Mouse (Mus musculus) heart, adult 8-10 months (tissue): ENCODE measurements around the gene Ptma. TPM values are rescaled to one million over a fixed set of nuclear protein-coding genes. Genes with fewer than 3 reads are reported as not detected.
"Not testable (repeated sequence)": the region's sequence is repeated elsewhere in the genome, so short reads cannot be mapped to it uniquely, and the experiment has no call there.

Experiments used
- DNase-seq: peaks from one replicate; pipeline ENCODE4 v3.0.0; 2022; ENCODE audit warnings: low spot score
- total RNA-seq, 4 experiments: library from RNA; stranded (reverse); gene quantifications; 2 replicates each; pipeline ENCODE4 v1.2.4; 2022

The Ptma gene
- total RNA-seq, 4 experiments from 2014 or later: 183 to 230 (median 211) TPM

DNA sequence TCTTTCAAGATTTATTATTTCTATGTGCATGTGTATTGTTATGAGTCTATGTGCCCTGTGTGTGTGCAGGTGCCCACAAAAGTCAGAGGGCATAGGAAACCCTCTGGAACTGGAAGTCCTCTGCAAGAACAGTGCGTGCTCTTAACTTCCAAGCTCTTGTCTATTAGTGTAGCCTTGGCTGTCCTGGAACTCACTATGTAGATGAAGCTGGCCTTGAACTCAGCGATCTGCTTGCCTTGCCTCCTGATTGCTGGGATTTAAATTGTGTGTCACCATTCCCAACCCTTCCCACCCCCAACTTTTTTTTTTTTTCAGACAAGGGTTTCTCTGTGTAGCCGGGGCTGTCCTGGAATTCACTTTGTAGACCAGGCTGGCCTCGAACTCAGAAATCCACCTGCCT lies 30.2 kb upstream of the Ptma start:
- DNase-seq: no peak

DNA sequence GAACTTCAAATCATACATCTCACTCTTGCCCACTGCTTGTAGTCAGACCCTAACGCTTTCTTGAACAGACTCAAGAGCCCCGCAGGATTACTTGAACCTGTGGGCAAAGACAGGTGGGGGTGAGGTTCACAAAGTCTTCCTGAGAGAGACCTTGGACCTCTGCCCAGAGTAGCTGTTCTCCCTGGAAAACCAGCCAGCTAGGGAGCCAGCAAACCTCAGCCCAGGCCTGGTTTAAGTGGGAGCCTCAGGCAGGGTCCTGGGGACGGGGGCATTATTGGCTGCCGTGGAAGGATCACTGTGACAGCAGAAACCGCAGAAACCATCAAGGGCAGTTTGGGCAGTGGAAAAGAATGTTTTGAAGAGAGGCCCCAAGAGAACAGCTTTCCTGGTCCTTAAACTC lies 29.2 kb upstream of the Ptma start:
- no peak for DNase-seq

DNA sequence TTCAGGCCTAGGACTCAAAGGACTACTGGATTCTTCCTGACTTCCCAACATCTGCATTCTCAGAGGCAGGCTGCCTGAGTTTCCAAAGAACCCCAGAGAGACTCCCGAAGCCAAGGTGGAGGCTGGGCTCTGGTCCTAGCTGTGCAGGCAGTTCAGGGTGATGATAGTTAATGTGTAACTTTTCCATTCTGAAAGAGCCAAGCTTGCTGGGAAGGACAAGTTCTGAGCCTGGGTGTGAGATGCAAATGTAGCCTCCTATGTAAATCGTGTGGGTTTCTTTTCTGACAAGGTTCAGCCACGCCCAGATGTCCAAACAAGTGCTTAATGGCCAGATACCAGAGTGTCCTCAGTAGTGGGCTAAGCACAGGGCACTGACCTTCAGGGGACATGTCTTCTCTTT lies 28.5 kb upstream of the Ptma start:
- DNase-seq: no peak

DNA sequence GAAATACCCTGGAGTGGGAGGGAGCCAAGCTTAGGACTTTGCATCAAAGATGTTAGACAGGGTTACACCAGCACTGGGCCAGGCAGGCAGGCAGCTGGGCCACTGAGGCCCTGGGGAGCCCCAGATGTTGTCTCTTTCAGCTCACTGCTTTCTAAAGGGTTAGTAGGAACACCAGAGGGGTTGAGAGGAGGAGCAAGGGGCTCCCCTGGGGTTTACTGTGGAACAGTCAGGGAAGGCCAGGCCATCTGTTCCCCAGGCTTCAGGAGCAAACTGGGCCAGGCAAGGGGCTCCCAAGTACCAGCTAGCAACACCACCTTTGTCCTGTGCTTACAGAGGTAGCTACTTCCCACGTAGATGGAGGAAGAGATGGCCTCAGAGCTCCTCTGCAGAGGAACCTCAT lies 27.9 kb upstream of the Ptma start:
- peak; percentile 35 for DNase-seq

DNA sequence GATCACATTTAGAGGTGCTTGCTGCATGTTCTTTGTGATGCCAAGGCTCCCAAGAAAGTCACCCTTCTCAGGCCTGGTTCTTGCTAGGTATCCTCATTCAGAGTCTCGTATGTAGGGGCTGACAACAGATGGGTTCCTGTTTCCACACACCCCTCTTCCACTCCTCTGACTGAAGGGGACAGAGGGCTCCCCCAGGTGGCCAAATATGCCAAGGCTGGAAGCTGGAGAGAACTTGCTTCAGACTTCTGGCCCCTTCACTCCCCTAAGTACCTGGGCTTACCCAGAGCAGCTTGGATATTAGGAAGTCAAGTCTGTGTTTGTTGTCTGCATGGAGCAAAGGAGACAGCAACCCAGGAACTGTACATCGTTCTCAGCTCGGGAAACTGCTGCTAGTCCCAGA lies 26.6 kb upstream of the Ptma start:
- peak; percentile 58 for DNase-seq

DNA sequence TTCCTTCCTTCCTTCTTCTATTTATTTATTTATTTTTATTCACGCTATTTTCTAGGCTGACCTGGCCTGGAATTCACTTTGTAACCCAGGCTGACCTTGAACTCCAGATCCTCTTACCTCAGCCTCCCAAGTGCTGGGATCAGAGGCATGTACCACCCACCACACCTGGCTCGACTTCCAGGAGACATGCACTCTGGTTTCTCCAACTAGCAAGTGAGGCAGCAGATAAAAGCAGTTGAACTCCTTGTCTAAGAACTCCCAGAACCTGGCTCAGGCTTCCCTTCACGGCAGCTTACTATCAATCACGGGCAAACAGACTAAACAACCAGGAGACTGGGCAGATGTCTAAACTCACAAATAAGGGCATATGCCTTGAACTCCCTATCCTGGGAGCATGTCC lies 25.8 kb upstream of the Ptma start:
- DNase-seq: no peak

DNA sequence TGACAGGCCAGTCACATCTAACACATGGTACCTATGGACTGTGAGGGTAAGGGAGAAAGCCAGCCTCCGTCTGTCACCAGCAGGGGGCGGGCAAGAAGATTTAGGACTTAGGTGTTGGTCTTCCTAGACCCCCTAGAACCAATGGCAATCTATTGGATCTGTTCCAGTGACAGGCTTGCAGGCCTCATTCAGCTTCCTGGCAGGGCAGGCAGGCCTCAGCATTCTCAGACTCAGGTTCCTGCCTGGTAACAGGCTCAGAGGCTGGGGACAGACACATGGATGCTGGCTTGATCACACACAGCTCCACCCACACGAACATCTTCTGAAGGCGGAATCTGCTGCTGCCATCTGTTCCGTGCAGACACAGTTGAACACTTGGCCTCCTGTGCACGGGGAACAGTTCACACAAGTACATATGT lies 25.4 kb upstream of the Ptma start:
- peak; percentile 51 for DNase-seq

DNA sequence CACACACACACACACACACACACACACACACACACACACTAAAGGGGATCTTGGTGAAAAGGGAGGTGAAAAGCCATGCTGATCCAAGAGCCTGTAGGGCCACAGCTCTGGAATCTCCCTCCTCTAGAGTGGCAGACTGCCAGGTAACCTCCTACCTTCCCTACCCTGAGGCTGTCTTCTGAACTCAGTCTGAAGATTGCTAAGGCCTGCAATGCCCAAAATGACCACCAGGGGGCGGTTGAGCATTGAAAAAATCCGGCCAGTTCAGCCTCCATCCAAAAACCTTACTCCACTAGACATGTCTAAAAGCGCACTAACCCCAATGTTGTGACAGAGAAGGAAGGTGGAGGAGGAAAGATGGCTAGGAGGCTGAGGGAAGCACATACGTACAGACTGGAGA lies 25.0 kb upstream of the Ptma start:
- DNase-seq: peak; percentile 95

DNA sequence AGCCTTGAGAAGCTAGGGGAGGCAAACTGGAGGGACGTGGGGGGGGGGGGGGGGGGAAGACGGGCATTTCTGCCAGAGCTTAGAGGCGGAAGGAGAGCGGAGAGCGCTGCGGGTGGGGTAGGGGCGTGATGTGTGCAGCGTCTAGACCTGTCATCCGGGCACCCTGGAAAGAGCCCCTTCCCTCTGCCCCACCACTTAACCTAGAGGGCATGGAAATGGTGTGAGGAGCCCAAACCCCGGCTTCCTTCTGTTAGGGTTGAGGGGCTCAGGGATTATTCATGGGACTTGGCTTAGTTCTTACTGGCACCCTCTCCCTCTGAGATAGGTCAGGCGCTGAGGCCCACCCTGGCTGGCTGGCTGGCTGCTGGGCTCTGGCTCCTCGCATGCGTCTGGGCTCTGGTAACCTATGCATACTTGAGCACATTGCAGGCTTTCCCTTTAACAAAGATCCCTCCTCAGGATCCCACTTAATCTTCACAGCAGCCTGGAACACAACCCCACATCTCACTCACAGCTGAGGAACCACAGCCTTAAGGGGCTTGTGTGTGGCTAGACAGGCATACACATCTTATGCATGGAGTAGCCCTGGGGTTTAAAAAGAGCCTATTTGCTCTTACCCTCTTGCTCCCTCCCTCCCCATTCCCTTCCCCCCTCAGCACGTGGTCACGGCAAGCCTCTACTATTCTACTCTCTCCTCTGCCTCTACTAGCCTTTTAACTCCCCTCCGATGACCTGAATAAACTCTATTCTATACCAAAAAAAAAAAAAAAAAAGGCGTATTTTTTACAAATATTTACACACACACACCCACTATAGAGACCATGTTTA lies 24.1 kb upstream of the Ptma start:
- no peak for DNase-seq

DNA sequence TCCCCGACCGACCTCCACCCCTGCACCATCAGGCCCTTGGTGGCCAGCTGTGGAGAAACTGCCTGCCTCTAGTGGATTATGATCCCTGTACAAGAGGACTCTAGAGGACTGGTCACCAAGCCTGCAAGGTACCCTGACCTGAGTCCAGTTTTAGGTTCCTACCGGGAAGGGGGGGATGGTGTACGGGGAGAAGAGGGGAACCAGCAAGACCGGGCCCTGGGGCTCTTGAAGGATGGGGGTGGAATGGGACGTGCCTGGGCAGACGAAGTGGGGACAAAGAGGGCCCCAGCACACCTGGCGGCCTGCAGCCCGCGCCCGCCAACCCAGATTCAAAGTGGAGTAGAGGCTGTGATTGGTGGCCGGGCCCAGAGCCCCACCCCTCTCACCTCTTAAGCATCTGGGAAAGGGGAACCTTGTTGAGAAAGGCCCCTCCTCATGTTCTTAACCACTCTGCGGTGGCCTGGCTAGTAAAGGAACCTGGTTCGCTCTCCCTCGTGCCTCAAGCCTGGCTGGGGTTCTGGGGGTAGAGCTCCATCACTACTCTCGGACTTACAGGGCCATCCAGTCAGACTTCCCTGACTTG lies 23.3 kb upstream of the Ptma start:
- DNase-seq: no peak

DNA sequence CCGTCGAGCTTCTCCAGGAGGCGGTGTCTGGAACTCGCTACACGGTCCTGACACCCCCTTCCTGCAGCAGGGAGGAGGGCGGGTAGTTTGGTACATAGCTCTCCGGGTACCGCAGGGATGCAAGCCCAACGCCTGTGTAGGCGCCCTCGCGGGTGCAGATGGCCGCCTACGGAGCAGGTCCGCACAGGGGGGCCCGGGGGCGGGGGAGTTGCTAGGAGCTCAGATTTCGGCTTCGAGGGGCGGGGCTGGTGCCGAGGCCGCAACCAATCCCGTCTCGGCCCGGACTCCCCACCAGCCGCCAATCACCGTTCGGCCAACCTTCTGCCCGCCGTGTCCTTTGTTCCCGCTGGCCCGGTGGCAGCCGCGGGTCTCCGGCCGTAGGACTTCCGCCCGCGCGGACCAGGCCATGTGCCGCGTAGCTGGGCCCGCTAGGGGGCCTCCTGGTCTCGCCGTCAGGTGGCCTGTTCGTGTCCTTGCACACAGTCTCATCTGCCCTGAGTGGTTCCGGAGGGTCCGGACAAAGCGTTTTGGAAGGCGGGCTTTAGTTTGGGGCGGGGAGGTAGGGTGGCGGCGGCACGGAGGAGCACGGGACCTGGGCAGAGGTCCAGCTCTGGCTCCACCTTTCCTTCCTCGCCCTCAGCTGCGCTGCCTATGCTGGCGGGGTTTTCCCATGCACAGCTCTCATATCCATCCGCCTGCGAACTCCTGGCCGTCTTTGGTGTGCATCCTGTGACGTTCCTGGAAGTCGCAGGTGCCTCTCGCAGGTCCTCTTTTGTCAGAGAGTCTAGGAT lies 22.4 kb upstream of the Ptma start:
- DNase-seq: peak; percentile 94

DNA sequence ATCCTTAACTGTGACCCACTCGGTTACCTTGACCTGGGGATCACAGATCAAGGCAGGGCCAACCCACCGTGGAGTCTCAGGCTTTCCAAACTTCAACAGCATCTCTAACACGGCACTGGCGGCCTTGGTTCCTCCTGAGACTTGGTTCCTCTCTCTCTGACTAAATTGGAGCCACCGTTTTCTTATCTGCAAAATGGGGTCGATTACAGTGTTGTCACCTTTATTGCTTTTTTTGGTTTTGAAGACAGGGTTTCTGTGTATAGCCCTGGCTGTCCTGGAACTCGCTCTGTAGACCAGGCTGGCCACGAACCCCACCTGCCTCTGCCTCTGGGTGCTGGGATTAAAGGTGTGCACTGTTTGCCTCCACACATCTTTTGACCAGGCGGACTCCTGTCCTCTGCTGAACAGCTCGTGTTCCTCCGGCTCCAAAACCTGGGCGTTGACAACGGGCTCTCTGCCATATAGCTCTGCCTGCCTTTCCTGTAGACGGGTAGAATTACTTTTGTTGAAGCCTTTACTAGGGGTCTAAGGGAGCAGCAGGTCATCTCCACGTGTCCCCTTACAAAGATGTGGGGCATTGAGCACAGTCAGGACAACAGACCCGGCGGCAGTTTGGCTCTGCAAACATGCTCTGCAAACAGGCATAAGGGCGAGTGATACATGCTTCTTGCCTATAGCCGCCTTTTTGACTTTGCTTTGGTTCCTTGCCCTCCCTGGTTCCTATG lies 21.7 kb upstream of the Ptma start:
- DNase-seq: no peak

DNA sequence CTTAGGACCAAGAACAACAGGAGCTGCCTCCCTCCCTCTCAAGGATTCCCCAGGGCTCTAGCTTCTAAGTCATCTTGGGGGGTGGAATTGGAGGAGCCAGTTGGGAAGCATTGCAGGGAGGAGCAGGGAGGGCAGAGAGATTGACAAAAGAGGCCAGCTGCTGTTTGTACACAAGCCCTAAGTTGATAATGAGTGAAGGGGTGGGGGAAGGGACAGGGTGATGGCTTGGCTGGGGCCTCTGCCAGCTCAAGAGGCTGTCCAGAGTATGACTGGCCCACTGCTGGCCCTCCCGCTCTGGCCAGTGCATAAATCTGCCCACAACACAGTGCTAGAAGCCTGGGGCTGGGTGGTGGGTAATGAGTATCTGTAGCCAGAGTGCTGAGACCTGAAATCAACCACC lies 21.1 kb upstream of the Ptma start:
- peak; percentile 36 for DNase-seq

DNA sequence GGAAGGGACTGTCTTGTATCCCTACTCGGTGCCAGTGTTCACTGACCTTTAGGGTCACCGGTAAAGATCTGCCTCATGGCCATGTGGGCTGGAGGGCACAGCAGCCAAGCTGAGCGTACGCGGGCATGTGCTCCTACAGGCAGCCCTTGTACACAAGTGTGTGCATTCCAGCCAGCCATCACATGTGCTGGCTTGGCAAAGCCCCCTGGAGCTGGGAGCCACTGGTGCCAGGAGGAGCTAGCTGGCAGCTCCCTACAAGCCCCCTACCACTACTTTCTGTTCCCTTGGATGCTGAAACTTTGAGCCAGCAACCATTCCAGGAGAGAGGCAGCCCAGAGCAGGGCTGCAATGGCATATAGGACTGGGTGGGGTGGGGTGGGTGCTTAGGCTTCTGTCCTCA lies 20.1 kb upstream of the Ptma start:
- no peak for DNase-seq

DNA sequence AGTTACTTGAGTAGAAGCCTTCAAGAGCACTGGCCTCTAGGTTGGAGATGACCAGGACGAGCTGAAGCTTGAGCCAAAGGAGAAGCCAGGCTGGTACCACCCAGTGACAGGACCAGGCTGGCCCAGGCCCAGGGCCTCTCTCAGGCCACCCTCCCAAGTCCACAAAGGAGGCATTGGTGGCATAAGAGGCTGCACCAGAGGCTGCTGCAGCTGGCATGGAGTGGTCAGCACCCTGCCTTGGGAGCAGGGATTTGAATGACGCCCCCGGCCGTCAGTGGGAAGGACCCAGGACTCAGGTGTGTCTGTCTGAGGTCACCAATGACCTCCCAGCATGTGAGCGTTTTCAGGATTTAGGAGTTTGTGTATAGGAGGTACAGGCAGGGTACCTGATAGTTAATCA lies 18.7 kb upstream of the Ptma start:
- DNase-seq: no peak

DNA sequence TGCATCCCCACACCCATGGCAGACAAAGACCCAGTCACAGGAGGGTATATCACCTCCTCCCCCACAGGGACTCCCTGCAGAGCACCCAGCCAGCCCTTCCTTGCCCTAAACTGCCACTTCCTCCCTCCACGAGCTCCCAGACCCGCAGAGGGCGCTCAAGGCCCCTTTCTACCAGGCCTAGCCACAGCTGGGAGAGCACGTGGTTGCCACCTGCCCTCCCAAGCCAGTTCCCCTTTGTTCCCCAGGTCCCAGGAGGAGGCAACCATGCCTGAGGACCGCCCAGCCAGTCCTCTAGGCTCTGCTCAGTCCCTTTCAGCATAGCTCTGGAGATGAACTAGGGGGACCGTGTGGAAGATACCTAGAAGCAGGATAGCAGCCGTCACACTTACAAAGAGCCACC lies 17.1 kb upstream of the Ptma start:
- peak; percentile 79 for DNase-seq

DNA sequence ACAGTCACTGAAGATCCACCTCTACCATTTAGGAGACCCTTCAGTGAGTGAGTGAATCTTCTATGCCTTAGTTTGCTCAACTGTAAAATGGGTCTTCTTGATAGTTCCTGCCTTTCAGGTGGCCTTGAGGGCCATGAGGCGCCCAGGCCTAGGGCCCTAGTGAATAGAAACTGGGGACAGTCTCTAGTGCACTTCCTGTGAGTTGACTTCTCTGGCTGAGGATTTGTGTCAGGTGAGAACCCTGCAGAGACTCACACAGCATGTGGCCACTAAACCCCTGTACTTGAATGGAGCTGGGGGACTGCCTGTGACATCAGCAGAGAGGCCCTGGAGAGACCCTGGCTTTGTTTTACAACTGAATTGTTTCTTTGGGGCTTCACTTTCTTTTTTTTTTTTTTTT lies 16.3 kb upstream of the Ptma start:
- DNase-seq: no peak

DNA sequence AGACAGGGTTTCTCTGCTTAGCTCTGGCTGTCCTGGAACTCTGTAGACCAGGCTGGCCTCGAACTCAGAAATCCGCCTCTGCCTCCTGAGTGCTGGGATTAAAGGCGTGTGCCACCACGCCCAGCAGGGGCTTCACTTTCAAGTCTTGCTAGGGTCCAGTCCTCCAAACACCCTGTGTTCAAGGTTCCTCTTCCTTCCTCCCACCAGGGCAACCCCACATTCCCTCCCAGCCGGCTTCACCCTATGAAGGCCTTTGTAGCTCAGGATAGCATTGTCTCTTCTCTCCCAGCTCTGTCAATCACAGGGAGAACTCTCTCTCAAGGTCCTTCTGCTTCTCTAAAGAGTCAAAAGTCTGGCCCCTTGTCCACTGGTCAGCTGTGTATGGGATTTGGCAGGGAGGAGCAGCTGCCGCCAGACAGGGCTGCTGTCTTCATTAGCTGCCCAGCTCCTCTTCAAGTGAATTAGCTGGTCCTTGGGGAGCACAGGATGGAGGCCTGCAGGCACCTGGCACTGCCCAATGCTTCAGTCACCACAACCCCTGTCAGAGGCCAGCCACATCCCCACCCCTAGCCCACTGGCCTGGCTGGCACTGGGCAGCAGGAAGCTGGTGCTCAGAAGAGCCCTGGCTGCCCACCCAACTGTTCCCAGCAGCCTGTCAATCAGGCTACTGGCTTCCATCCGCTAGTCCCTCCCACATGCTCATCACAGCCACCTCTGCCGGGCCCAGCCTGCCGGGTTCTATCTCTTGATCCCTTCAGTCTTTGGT lies 15.7 kb upstream of the Ptma start:
- DNase-seq: no peak

DNA sequence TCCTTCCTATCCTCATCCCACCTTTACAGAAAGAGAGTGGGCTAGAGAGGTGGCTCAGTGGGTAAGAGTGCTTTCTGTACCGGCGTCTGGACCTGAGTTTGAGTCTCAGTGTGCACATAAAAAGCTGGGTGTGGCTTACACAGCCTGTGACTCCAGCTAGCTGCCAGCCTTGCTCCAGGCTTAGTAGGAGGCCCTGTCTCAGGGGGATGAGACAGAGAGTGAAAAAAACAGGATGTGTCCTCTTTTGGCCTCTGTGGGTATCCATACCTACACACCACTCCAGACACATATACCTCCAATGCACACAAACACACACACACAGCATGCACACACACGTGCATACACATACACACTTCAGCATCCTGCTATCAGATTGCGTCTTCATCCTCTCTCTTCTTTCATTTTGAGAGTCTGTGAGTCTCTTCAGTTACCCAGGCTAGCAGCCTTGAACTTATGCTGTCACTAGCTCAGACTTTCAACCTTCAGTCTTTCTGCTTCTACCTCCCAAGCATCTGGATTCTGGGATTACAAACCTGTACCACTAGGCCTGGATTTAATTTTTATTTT lies 14.3 kb upstream of the Ptma start:
- no peak for DNase-seq

DNA sequence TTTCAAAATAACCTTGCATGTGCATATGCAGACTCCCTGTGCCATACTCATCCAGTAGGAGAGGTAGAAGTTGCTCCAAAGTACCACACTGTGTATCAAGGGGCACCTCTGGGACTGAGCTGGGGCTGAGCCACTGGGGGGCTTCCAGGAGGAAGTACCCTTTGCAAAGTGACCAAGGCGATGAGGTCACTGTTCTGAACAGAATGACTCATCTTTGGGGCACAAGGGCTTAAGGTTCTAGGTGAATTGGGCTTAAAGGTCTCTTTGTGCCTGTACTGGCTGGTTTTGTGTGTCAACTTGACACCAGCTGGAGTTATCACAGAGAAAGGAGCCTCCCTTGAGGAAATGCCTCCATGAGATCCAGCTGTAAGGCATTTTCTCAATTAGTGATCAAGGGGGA lies 13.5 kb upstream of the Ptma start:
- DNase-seq: not testable (repeated sequence)
